Mouse (Mus musculus): ENCODE measurements around the gene Tbx6. TPM values are rescaled to one million over a fixed set of nuclear protein-coding genes. Genes with fewer than 3 reads are reported as not detected.

The Tbx6 gene
- polyA plus RNA-seq, 1 experiment from 2014 or later, result 0.37 TPM

DNA sequence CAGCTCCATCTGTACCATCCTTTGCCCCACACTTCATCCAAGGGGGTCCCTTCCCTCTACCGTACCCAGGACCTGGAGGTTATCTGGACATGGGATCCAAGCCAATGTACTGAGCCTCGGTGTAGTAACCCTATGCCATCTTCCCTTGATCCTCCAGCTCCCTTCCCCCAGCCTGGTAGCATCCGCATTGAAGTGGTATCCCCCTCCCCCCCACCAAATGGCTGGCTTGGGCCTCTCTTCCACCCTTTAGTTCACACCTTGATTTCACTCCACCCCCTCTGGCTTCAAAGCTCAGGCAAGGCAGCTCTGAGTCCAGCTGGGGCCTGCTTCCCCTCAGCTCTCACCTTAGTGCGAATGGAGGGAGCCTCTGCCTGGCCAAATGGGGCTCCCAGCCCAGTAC is 3.8 kb downstream of the Tbx6 start:
- H3K9me3 ChIP-seq, result no peaks in the 10 kb centered on the region
- H3K36me3 ChIP-seq (replicated peaks), result peaks cover 52% of the 10 kb centered on the region
- WGBS, result 93% methylated on average over 4 of the region's 4 CpGs
- no peak overlapping the region for H3K4me3 ChIP-seq
- no peak overlapping the region for H3K9ac ChIP-seq
- peaks cover 17% of the 10 kb centered on the region for H3K4me1 ChIP-seq
- no peak for ATAC-seq (replicated peaks)
- no peak overlapping the region for H3K27ac ChIP-seq
- no peaks in the 10 kb centered on the region for H3K27me3 ChIP-seq (replicated peaks)
- no peak overlapping the region for H3K4me2 ChIP-seq

GRCm38 (mm10) chr7:126786142-126786541 is 4.9 kb downstream of the Tbx6 start:
- peaks cover 52% of the 10 kb centered on the region for H3K36me3 ChIP-seq (replicated peaks)
- no peak for ATAC-seq (replicated peaks)
- H3K4me2 ChIP-seq, result no peak overlapping the region
- H3K9me3 ChIP-seq, result no peaks in the 10 kb centered on the region
- WGBS, result 94% methylated on average over 14 of the region's 14 CpGs
- no peak overlapping the region for H3K27ac ChIP-seq
- no peak overlapping the region for H3K4me3 ChIP-seq
- no peaks in the 10 kb centered on the region for H3K27me3 ChIP-seq (replicated peaks)
- peaks cover 19% of the 10 kb centered on the region for H3K4me1 ChIP-seq
- no peak overlapping the region for H3K9ac ChIP-seq

GRCm38 (mm10) chr7:126789141-126789540 is 7.9 kb downstream of the Tbx6 start:
- peaks cover 26% of the 10 kb centered on the region for H3K4me1 ChIP-seq
- no peak overlapping the region for H3K27ac ChIP-seq
- no peak overlapping the region for H3K9ac ChIP-seq
- H3K4me3 ChIP-seq, result no peak overlapping the region
- no peak for ATAC-seq (replicated peaks)
- 91% methylated on average over 4 of the region's 4 CpGs for WGBS
- H3K27me3 ChIP-seq (replicated peaks), result no peaks in the 10 kb centered on the region
- peaks cover 52% of the 10 kb centered on the region for H3K36me3 ChIP-seq (replicated peaks)
- H3K9me3 ChIP-seq, result no peaks in the 10 kb centered on the region
- no peak overlapping the region for H3K4me2 ChIP-seq

DNA sequence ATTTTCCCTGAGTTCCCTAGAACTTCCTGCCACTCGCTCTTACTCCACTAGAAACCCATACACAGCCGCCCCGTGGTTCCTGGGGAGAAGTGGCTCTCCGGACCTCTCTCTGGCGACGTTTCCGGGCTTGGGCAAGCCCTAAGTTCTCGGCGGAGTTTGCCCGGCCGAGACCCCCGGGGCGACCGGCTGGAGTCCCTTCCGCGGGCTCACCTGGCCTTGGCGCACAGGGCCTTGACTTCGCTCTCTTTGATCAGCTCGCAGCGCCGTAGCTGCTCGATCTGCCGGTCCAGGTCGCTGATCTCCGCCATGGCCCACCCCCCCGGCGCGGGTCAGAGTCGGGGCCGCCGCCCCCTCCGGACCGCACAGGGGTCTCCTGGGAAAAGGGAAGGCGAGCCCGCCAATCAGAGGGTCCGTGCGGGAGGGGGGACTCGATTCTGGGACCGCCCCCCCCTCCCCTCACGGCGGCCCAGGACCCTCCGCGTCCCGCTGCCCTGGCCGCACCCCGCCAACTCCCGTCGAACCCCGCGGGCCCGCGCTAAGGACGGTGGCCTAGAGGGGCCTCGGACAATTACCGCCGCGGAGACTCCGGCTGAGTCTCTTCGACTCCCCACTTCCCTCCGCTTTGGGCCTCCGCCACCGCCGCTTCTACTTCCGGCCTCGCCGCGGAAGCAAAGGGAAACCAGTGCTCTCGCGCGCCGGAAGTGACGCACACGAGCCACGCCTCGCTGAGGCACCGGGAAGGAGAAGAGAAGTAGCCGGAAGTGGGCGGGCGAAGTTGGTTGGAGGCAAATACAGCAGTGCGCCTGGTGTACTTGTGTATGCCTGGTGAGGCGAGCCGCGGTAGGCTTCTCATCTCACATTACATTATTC is 10.8 kb downstream of the Tbx6 start, which contains the start of gene Ppp4c:
TSS of gene Ppp4c (minus strand) at position 646 of the 870 bp plus-strand sequence.
- H3K4me2 ChIP-seq, result peak within 1 kb of the TSS; percentile 90
- peak; percentile 93 for ATAC-seq (replicated peaks)
- peak within 1 kb of the TSS; percentile 95 for H3K27ac ChIP-seq
- WGBS, result under 1% methylated on average over 79 of the region's 83 CpGs
- no peaks in the 10 kb centered on the region for H3K27me3 ChIP-seq (replicated peaks)
- peak within 1 kb of the TSS; percentile 88 for H3K9ac ChIP-seq
- peaks cover 40% of the 10 kb centered on the region for H3K36me3 ChIP-seq (replicated peaks)
- no peaks in the 10 kb centered on the region for H3K9me3 ChIP-seq
- H3K4me1 ChIP-seq, result peaks cover 39% of the 10 kb centered on the region
- peak within 1 kb of the TSS; percentile 84 for H3K4me3 ChIP-seq

DNA sequence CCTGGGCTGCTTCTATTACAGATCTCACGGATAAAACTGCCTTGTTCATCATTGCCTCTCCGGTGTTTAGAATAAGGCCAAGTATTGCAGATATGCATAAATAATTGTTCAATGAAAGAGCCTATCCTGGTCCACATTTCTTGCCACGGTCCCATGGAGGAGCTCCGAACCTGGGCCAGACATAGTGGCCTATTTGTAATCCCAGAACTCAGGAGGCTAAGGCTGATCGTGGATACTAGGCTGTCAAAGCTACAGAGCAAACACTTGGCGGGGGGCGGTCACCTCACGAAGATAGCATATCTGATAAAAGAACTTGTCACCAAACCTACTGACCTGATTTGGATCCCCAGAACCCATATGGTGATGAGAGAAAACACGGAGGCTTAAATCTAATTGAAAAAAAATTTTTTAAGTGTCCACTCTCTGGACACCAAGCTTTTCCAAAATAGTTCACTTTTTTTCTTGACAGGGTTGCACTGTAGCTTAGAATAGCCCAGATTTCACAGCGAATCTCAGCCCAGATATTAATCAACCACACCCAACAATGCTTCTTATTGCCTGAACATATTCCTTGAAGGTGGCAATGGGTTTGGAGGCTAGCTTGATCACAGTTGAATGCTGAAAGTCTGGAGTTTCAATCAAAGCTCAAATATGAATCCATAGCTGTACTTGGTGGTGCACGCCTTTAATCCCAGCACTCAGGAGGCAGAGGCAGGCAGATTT is 11.6 kb downstream of the Tbx6 start:
- Histone ChIP-seq H3K27me3 (replicated peaks) (no peaks in the 10 kb centered on the region), H3K4me2 (peak overlapping the region; percentile 90), H3K9ac (peak overlapping the region; percentile 88), H3K27ac (peak overlapping the region; percentile 95), H3K4me3 (peak overlapping the region; percentile 84), H3K36me3 (replicated peaks) (peaks cover 32% of the 10 kb centered on the region), H3K4me1 (peaks cover 47% of the 10 kb centered on the region), H3K9me3 (no peaks in the 10 kb centered on the region)
- WGBS, result 27% methylated on average over 11 of the region's 11 CpGs
- peak; percentile 55 for ATAC-seq (replicated peaks)

DNA sequence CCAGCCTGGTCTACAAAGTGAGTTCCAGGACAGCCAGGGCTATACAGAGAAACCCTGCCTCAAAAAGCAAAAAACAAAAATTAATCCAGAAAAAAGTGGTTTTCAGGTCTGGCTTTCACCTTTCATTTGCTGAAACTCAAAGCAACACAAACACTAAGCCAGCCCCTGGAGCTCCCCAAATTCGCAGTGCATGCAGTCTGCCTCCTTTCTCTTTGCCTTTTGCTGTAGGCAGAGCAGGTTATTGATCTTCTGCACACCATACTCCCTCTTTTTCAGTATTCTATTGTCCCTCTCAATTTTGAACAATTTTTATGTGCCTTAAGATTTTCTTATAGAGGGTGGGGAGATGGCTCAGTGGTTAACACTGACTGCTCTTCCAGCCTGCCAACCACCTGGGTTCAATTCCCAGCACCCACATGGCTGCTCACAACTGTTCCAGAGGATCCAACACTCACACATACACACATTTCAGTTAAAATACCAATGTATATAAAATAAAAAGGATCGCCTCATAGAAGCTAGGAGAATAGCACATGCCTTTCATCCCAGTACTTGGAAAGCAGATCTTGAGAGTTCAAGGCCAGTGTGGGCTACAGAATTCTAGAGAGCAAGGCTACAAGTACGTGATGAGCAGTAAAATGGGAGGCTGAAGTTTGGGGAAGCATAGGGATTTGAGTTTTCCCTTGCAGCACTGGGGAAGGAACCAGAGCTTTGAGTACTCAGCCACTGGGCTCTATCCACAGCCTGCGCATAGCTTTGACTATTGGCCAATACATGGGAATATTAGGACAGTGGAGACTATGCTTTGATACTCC is 12.4 kb downstream of the Tbx6 start:
- no peak overlapping the region for H3K4me3 ChIP-seq
- H3K4me2 ChIP-seq, result no peak overlapping the region
- no peaks in the 10 kb centered on the region for H3K27me3 ChIP-seq (replicated peaks)
- H3K4me1 ChIP-seq, result peaks cover 52% of the 10 kb centered on the region
- 74% methylated on average over 4 of the region's 4 CpGs for WGBS
- no peak for ATAC-seq (replicated peaks)
- peaks cover 24% of the 10 kb centered on the region for H3K36me3 ChIP-seq (replicated peaks)
- H3K9ac ChIP-seq, result no peak overlapping the region
- no peak overlapping the region for H3K27ac ChIP-seq
- H3K9me3 ChIP-seq, result no peaks in the 10 kb centered on the region

GRCm38 (mm10) chr7:126794271-126794605 is 13.0 kb downstream of the Tbx6 start:
- H3K27me3 ChIP-seq (replicated peaks), result no peaks in the 10 kb centered on the region
- peaks cover 21% of the 10 kb centered on the region for H3K36me3 ChIP-seq (replicated peaks)
- no peak for ATAC-seq (replicated peaks)
- 78% methylated on average over 4 of the region's 4 CpGs for WGBS
- no peaks in the 10 kb centered on the region for H3K9me3 ChIP-seq
- no peak overlapping the region for H3K4me2 ChIP-seq
- H3K27ac ChIP-seq, result no peak overlapping the region
- H3K9ac ChIP-seq, result no peak overlapping the region
- no peak overlapping the region for H3K4me3 ChIP-seq
- peaks cover 52% of the 10 kb centered on the region for H3K4me1 ChIP-seq

DNA sequence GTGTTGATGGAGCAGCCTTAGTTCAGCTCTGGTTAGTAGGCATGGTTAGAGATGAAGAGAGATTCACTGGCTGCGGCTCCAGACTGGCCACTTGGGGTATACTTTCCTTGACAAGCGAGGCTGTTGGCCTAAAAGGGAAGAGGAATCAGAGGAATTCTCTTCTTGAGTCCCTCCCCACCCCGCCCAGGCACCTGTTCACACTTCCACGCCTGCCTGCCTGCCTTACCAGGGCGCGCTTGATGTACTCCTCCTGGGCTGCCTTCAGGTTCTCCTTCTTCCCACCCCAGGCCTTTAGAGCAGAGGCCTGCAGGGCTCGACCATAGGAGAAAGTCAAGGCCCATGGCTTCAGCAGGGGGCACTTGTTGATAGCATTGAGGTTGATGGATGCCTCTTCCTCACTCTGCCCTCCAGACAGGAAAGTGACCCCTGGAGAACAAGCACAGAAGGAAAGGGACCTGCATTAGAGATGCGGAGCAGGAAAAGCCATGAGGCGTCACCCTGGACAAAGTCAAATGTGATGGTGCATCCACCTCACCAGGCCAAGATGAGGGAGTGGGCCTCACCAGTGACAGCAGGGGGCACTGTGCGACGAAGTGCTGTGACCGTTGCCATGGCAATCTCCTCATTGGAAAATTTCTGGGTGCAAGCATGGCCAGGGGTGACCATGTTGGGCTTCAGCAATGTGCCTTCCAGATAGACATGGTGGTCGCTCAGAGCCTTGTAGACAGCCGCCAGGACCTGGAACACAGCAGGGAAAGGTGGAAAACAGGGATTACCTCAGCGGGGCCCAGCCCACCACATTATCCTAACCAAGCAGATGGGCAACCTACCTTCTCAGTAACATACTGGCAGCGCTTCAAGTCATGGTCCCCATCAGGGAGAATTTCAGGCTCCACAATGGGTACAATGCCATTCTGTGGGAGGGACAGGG is 14.4 kb downstream of the Tbx6 start:
- ATAC-seq (replicated peaks), result no peak
- Histone ChIP-seq H3K9ac (no peak overlapping the region), H3K27me3 (replicated peaks) (no peaks in the 10 kb centered on the region), H3K9me3 (no peaks in the 10 kb centered on the region), H3K36me3 (replicated peaks) (peaks cover 13% of the 10 kb centered on the region), H3K4me1 (peaks cover 54% of the 10 kb centered on the region), H3K4me2 (no peak overlapping the region), H3K27ac (no peak overlapping the region), H3K4me3 (no peak overlapping the region)
- 81% methylated on average over 16 of the region's 16 CpGs for WGBS

- H3K4me2 ChIP-seq, result no peak overlapping the region
- H3K36me3 ChIP-seq (replicated peaks), result peaks cover 13% of the 10 kb centered on the region
- 0 out of 2 replicates have a peak overlapping the region, but pooled peaks have one; percentile 70 for H3K9ac ChIP-seq
- no peak overlapping the region for H3K27ac ChIP-seq
- no peak for ATAC-seq (replicated peaks)
- no peaks in the 10 kb centered on the region for H3K27me3 ChIP-seq (replicated peaks)
- H3K4me1 ChIP-seq, result peaks cover 47% of the 10 kb centered on the region
- H3K9me3 ChIP-seq, result no peaks in the 10 kb centered on the region
- 78% methylated on average over 8 of the region's 8 CpGs for WGBS
- no peak overlapping the region for H3K4me3 ChIP-seq
These were observed 15.2 kb downstream of the Tbx6 start for GRCm38 (mm10) chr7:126796350-126796932.

GRCm38 (mm10) chr7:126797411-126798126 is 16.3 kb downstream of the Tbx6 start, which contains the start of gene Fam57b:
Fam57b (plus strand) TSS chr7:126797668.
- Histone ChIP-seq H3K4me2 (peak within 1 kb of the TSS; percentile 83), H3K9ac (peak within 1 kb of the TSS; percentile 70), H3K36me3 (replicated peaks) (peaks cover 13% of the 10 kb centered on the region), H3K4me3 (peak within 1 kb of the TSS; percentile 66), H3K27me3 (replicated peaks) (no peaks in the 10 kb centered on the region), H3K9me3 (no peaks in the 10 kb centered on the region), H3K27ac (peak within 1 kb of the TSS; percentile 93), H3K4me1 (peaks cover 43% of the 10 kb centered on the region)
- 20% methylated on average over 21 of the region's 21 CpGs for WGBS
- 0 out of 2 replicates have a peak, but pooled peaks have one; percentile 13 for ATAC-seq (replicated peaks)
